8 mouse cellular contexts compared by ENCODE assay signal in the genomic region with DNA sequence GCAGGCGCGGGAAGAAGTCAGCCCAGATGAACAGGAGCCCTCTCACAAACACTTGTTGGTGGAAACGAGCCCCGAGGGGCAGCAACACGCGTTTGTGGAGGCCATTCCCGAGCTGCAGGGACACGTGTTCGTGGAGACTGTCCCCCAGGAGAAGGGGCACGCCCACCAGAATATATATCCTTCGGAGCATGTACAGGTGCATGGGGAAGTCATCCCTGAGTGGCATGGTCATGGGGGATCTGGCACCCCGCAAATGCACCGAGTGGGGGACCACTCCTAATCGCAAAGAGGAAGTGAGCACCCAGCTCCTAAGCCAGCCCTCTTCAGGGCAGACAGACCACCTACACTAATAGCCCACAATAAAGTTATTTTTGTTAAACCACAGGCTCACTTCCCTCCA. TPM values are rescaled to one million over a fixed set of nuclear protein-coding genes. Genes with fewer than 3 reads are reported as not detected.
DNase-seq lines count a peak whose midpoint lies in the region; ATAC-seq and TF ChIP-seq lines count a peak whose summit lies in the region.

No protein-coding gene starts in this region.

- peak overlapping the region; percentile 44; the same call in 1 of the 2 replicates for H3K4me3 ChIP-seq in forebrain, embryonic 10.5 days
- H3K4me3 ChIP-seq in forebrain, embryonic 14.5 days (ENCODE audit: low read depth, low read length), result no peak overlapping the region
- peak overlapping the region; percentile 46; the same call in 1 of the 2 replicates for H3K4me3 ChIP-seq in spleen, adult 2 months (ENCODE audit: extremely low read depth, insufficient read depth, insufficient read length)
- H3K4me3 ChIP-seq in limb, embryonic 15.5 days, result peak overlapping the region; percentile 33
- H3K4me3 ChIP-seq in stomach, embryonic 15.5 days (replicated peaks), result peak overlapping the region; percentile 31; the same call in 1 of the 2 replicates

- no peak overlapping the region for H3K9ac ChIP-seq in forebrain, embryonic 14.5 days (ENCODE audit: low read length)
- no peak overlapping the region for H3K9ac ChIP-seq in limb, embryonic 15.5 days
- H3K9ac ChIP-seq in stomach, embryonic 15.5 days, result no peak overlapping the region

- H3K4me2 ChIP-seq in forebrain, embryonic 14.5 days (ENCODE audit: low read length), result no peak overlapping the region
- H3K4me2 ChIP-seq in limb, embryonic 15.5 days, result peak overlapping the region; percentile 75; the same call in 1 of the 2 replicates
- peak overlapping the region; percentile 78 for H3K4me2 ChIP-seq in stomach, embryonic 15.5 days

- H3K4me1 ChIP-seq in forebrain, embryonic 10.5 days, result peaks cover 31% of the 10 kb centered on the region
- H3K4me1 ChIP-seq in forebrain, embryonic 14.5 days (ENCODE audit: control insufficient read depth, insufficient read depth, low read length), result peaks cover 8% of the 10 kb centered on the region; the same call in 1 of the 2 replicates
- H3K4me1 ChIP-seq in spleen, adult 2 months (ENCODE audit: control insufficient read depth, insufficient read depth, insufficient read length), result peaks cover 43% of the 10 kb centered on the region
- peaks cover 15% of the 10 kb centered on the region for H3K4me1 ChIP-seq in limb, embryonic 15.5 days
- H3K4me1 ChIP-seq in stomach, embryonic 15.5 days, result peaks cover 15% of the 10 kb centered on the region

- peaks cover 48% of the 10 kb centered on the region for H3K27me3 ChIP-seq in forebrain, embryonic 10.5 days (ENCODE audit: poor library complexity, severe bottlenecking)
- peaks cover 21% of the 10 kb centered on the region; the same call in 1 of the 2 replicates for H3K27me3 ChIP-seq in forebrain, embryonic 14.5 days (replicated peaks; ENCODE audit: control insufficient read depth, insufficient read depth, low read length)
- H3K27me3 ChIP-seq in spleen, adult 2 months (ENCODE audit: control insufficient read depth, insufficient read depth, low read length), result no peaks in the 10 kb centered on the region
- H3K27me3 ChIP-seq in limb, embryonic 15.5 days, result peaks cover 38% of the 10 kb centered on the region
- H3K27me3 ChIP-seq in stomach, embryonic 15.5 days (replicated peaks), result peaks cover 10% of the 10 kb centered on the region

- intact Hi-C loops in left cerebral cortex, postnatal 10 days (cut with DNase I), result no loop called here

- TF ChIP-seq POLR2A in spleen, adult 2 months (IDR thresholded peaks at IDR 0.05; ENCODE audit: low read depth, low read length), result no peak; the same call in 1 of the 2 replicates

- ATAC-seq in forebrain, embryonic 14.5 days, result no peak
- ATAC-seq in limb, embryonic 15.5 days (ENCODE audit: insufficient number of reproducible peaks, low FRiP score, low TSS enrichment, low read depth), result no peak
- ATAC-seq in stomach, embryonic 15.5 days (ENCODE audit: insufficient read depth, low FRiP score, low read depth), result no peak
- no peak for ATAC-seq in inflammation-experienced regulatory T-cells, adult 6 months

- 59% methylated on average over 14 of the region's 14 CpGs for WGBS in forebrain, embryonic 10.5 days
- 55% methylated on average over 14 of the region's 14 CpGs for WGBS in forebrain, embryonic 14.5 days
- WGBS in spleen, adult 2 months, result 19% methylated on average over 14 of the region's 14 CpGs
- WGBS in limb, embryonic 15.5 days, result 40% methylated on average over 14 of the region's 14 CpGs
- WGBS in stomach, embryonic 15.5 days, result 57% methylated on average over 14 of the region's 14 CpGs

- no peak for DNase-seq in forebrain, embryonic 10.5 days (ENCODE audit: extremely low spot score, low spot score)
- no peak for DNase-seq in forebrain, embryonic 14.5 days (ENCODE audit: low spot score)
- DNase-seq in spleen, adult 2 months (ENCODE audit: low read depth in 1 of 2, low spot score in 2 of 2), result no peak
- no peak for DNase-seq in spleen, postnatal 14 days (ENCODE audit: low spot score in 2 of 2)
- no peak for DNase-seq in left cerebral cortex, postnatal 10 days (ENCODE audit: extremely low spot score in 1 of 2, low spot score in 2 of 2)

- TF ChIP-seq CTCF in spleen, adult 2 months (IDR thresholded peaks at IDR 0.05; ENCODE audit: extremely low read depth, insufficient read depth, insufficient read length, insufficient replicate concordance), result no peak

- peaks cover 51% of the 10 kb centered on the region for H3K36me3 ChIP-seq in forebrain, embryonic 10.5 days (replicated peaks)
- H3K36me3 ChIP-seq in forebrain, embryonic 14.5 days (ENCODE audit: control insufficient read depth, insufficient read depth, low read length), result peaks cover 53% of the 10 kb centered on the region
- H3K36me3 ChIP-seq in spleen, adult 2 months (ENCODE audit: control insufficient read depth, insufficient read depth, low read length), result peaks cover 38% of the 10 kb centered on the region
- H3K36me3 ChIP-seq in limb, embryonic 15.5 days, result peaks cover 52% of the 10 kb centered on the region
- peaks cover 40% of the 10 kb centered on the region for H3K36me3 ChIP-seq in stomach, embryonic 15.5 days

- no peak overlapping the region for H3K27ac ChIP-seq in forebrain, embryonic 10.5 days
- no peak overlapping the region for H3K27ac ChIP-seq in forebrain, embryonic 14.5 days (ENCODE audit: low read depth, low read length)
- H3K27ac ChIP-seq in spleen, adult 2 months (ENCODE audit: insufficient read depth, low read length), result peak overlapping the region; percentile 65
- H3K27ac ChIP-seq in limb, embryonic 15.5 days, result no peak overlapping the region
- no peak overlapping the region for H3K27ac ChIP-seq in stomach, embryonic 15.5 days

- H3K9me3 ChIP-seq in forebrain, embryonic 10.5 days, result no peaks in the 10 kb centered on the region
- no peaks in the 10 kb centered on the region for H3K9me3 ChIP-seq in forebrain, embryonic 14.5 days (replicated peaks; ENCODE audit: control insufficient read depth, low read length)
- no peaks in the 10 kb centered on the region for H3K9me3 ChIP-seq in limb, embryonic 15.5 days
- H3K9me3 ChIP-seq in stomach, embryonic 15.5 days, result no peaks in the 10 kb centered on the region

RNA-seq across cellular contexts. Expression of a gene that starts 8.4 kb away (rescaled TPM):
- polyA plus RNA-seq in forebrain, embryonic 10.5 days (2016; fragmentation: Nextera tagmentation; extraction: Ambion mirVana), result 84.3 and 84.6 TPM in 2 replicates
- polyA plus RNA-seq in forebrain, embryonic 14.5 days (2014; fragmentation: Nextera tagmentation; extraction: Ambion mirVana), result 70.4 and 75.4 TPM in 2 replicates
- 67.8 and 105 TPM in 2 replicates for polyA plus RNA-seq in spleen, adult 2 months (2012; rRNA removed)
- polyA plus RNA-seq in limb, embryonic 15.5 days (2015; fragmentation: Nextera tagmentation; extraction: Ambion mirVana), result 118 and 124 TPM in 2 replicates
- 110 and 112 TPM in 2 replicates for polyA plus RNA-seq in stomach, embryonic 15.5 days (2015; fragmentation: Nextera tagmentation; extraction: Ambion mirVana)
- 10 to 100 TPM; 69.6 to 74.9 TPM for total RNA-seq in left cerebral cortex, postnatal 10 days (2021)
- polyA plus RNA-seq in inflammation-experienced regulatory T-cells, adult 6 months (2017; shearing (Covaris generic)), result 1 to 10 TPM; 1.1 to 4.5 (median 3.7) TPM

RNA-seq across cellular contexts. Expression of a gene that starts 8.5 kb away (rescaled TPM):
- 72.8 and 73.6 TPM in 2 replicates for polyA plus RNA-seq in forebrain, embryonic 10.5 days (2016; fragmentation: Nextera tagmentation; extraction: Ambion mirVana)
- 79.6 and 105 TPM in 2 replicates for polyA plus RNA-seq in forebrain, embryonic 14.5 days (2014; fragmentation: Nextera tagmentation; extraction: Ambion mirVana)
- 68.4 and 91.7 TPM in 2 replicates for polyA plus RNA-seq in spleen, adult 2 months (2012; rRNA removed)
- polyA plus RNA-seq in limb, embryonic 15.5 days (2015; fragmentation: Nextera tagmentation; extraction: Ambion mirVana), result 82.6 and 89.6 TPM in 2 replicates
- polyA plus RNA-seq in stomach, embryonic 15.5 days (2015; fragmentation: Nextera tagmentation; extraction: Ambion mirVana), result 64.5 and 72.0 TPM in 2 replicates
- total RNA-seq in left cerebral cortex, postnatal 10 days (2021), result 10 to 100 TPM; 43.2 to 61.0 TPM
- 10 to 100 TPM; 43.9 to 66.0 (median 60.6) TPM for polyA plus RNA-seq in inflammation-experienced regulatory T-cells, adult 6 months (2017; shearing (Covaris generic))

RNA-seq across cellular contexts. Expression of a gene that starts 16.5 kb away (rescaled TPM):
- 37.8 and 39.8 TPM in 2 replicates for polyA plus RNA-seq in forebrain, embryonic 10.5 days (2016; fragmentation: Nextera tagmentation; extraction: Ambion mirVana)
- 30.0 and 31.7 TPM in 2 replicates for polyA plus RNA-seq in forebrain, embryonic 14.5 days (2014; fragmentation: Nextera tagmentation; extraction: Ambion mirVana)
- 67.3 and 84.9 TPM in 2 replicates for polyA plus RNA-seq in spleen, adult 2 months (2012; rRNA removed)
- 29.7 and 29.8 TPM in 2 replicates for polyA plus RNA-seq in limb, embryonic 15.5 days (2015; fragmentation: Nextera tagmentation; extraction: Ambion mirVana)
- 25.5 and 32.7 TPM in 2 replicates for polyA plus RNA-seq in stomach, embryonic 15.5 days (2015; fragmentation: Nextera tagmentation; extraction: Ambion mirVana)
- total RNA-seq in left cerebral cortex, postnatal 10 days (2021), result 10 to 100 TPM; 28.1 to 31.1 TPM
- polyA plus RNA-seq in inflammation-experienced regulatory T-cells, adult 6 months (2017; shearing (Covaris generic)), result 10 to 100 TPM; 43.2 to 49.7 (median 46.8) TPM

RNA-seq across cellular contexts. Expression of a gene that starts 24.0 kb away (rescaled TPM):
- 3.3 and 3.6 TPM in 2 replicates for polyA plus RNA-seq in forebrain, embryonic 10.5 days (2016; fragmentation: Nextera tagmentation; extraction: Ambion mirVana)
- polyA plus RNA-seq in forebrain, embryonic 14.5 days (2014; fragmentation: Nextera tagmentation; extraction: Ambion mirVana), result 4.2 and 4.7 TPM in 2 replicates
- polyA plus RNA-seq in spleen, adult 2 months (2012; rRNA removed), result 49.6 and 66.2 TPM in 2 replicates
- 5.7 and 6.2 TPM in 2 replicates for polyA plus RNA-seq in limb, embryonic 15.5 days (2015; fragmentation: Nextera tagmentation; extraction: Ambion mirVana)
- polyA plus RNA-seq in stomach, embryonic 15.5 days (2015; fragmentation: Nextera tagmentation; extraction: Ambion mirVana), result 5.3 and 6.4 TPM in 2 replicates
- 10 to 100 TPM; 23.6 to 24.1 TPM for total RNA-seq in left cerebral cortex, postnatal 10 days (2021)
- under 1 TPM in 1 of 3 experiments, not detected in 2; 0.41 TPM for polyA plus RNA-seq in inflammation-experienced regulatory T-cells, adult 6 months (2017; shearing (Covaris generic))

RNA-seq across cellular contexts. Expression of a gene that starts 24.2 kb away (rescaled TPM):
- polyA plus RNA-seq in forebrain, embryonic 10.5 days (2016; fragmentation: Nextera tagmentation; extraction: Ambion mirVana), result 0.85 and 1.7 TPM in 2 replicates
- 1.0 and 1.2 TPM in 2 replicates for polyA plus RNA-seq in forebrain, embryonic 14.5 days (2014; fragmentation: Nextera tagmentation; extraction: Ambion mirVana)
- polyA plus RNA-seq in spleen, adult 2 months (2012; rRNA removed), result 175 and 251 TPM in 2 replicates
- polyA plus RNA-seq in limb, embryonic 15.5 days (2015; fragmentation: Nextera tagmentation; extraction: Ambion mirVana), result 1.0 and 1.6 TPM in 2 replicates
- polyA plus RNA-seq in stomach, embryonic 15.5 days (2015; fragmentation: Nextera tagmentation; extraction: Ambion mirVana), result 1.3 and 1.4 TPM in 2 replicates
- total RNA-seq in left cerebral cortex, postnatal 10 days (2021), result 1 to 10 TPM; 1.1 to 2.7 TPM
- polyA plus RNA-seq in inflammation-experienced regulatory T-cells, adult 6 months (2017; shearing (Covaris generic)), result 1 to 10 TPM; 1.9 to 4.2 (median 2.1) TPM

Comparison
In these comparisons a context has a peak if more than half of its experiments do, and no peak if none do; other contexts are left out.
1. RNA of a gene that starts 8.4 kb away (polyA plus RNA-seq): 118 to 124 TPM in limb, embryonic 15.5 days, 110 to 112 TPM in stomach, embryonic 15.5 days, 84.3 to 84.6 TPM in forebrain, embryonic 10.5 days, 70.4 to 75.4 TPM in forebrain, embryonic 14.5 days and 67.8 to 105 TPM in spleen, adult 2 months; 1.1 to 4.5 TPM in inflammation-experienced regulatory T-cells, adult 6 months; every median in the first group is over 10 times any median in the second.